Mouse (Mus musculus): Measurements from ENCODE around the gene Aknad1. TPM values are rescaled to one million over a fixed set of nuclear protein-coding genes. Genes with fewer than 3 reads are reported as not detected.

Gene Aknad1
- polyA plus RNA-seq, 1 experiment from 2014 or later: not detected

DNA sequence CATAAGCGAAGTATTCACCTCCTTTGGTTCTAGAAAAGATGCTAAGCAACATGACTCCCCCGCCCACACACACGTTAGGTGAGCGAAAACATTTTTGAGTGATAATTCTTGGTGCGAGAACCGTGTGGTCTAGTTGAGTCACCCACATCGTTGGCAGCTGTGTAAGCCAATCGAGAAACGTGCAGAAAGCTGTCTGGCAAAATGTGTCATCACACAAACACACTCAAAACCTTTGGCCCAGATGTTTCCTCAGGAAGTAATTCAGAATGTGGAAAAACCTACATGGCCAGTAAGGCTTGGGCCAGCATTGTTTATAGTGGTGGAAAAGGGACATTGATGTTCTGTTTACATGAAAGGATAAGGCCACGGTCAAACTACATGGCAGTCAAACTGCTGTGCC is 28.0 kb downstream of the Aknad1 start:
- Histone ChIP-seq H3K4me3 (no peak overlapping the region), H3K36me3 (no peaks in the 10 kb centered on the region)

DNA sequence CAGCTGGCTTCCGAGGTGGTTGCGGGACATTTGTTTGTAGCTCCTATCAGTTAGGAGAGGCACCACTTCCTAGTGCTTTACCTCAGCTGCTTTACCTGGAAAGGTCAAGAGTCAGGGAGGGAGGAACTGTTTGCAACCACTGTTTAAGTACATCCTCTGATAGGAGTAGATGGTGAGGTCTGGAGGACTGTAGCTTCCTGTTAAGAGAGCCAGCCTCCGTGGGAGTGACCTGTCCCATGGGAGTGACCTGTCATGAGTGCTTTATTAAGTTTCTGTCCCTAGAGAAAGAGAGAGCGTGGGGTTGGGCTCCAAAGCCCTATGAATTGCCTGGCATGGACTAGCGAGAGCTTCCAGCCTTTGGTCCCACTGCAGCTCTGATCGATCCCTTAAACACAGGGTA is 30.1 kb downstream of the Aknad1 start:
- H3K9me3 ChIP-seq (replicated peaks): no peaks in the 10 kb centered on the region
- no peaks in the 10 kb centered on the region for H3K36me3 ChIP-seq
- no peak for ATAC-seq (ENCODE audit: insufficient number of reproducible peaks, low FRiP score)
- H3K4me1 ChIP-seq (replicated peaks): peaks cover 12% of the 10 kb centered on the region
- no peak overlapping the region for H3K27ac ChIP-seq (ENCODE audit: poor library complexity, severe bottlenecking)
- WGBS: 67% methylated on average over 6 of the region's 6 CpGs
- H3K27me3 ChIP-seq (replicated peaks): no peaks in the 10 kb centered on the region
- no peak overlapping the region for H3K4me2 ChIP-seq
- H3K4me3 ChIP-seq: no peak overlapping the region
- H3K9ac ChIP-seq: no peak overlapping the region

More for the DNA sequence above, 28.0 kb downstream of the Aknad1 start:
- H3K9ac ChIP-seq: no peak overlapping the region
- peaks cover 12% of the 10 kb centered on the region for H3K4me1 ChIP-seq (replicated peaks)
- H3K4me2 ChIP-seq: no peak overlapping the region
- H3K9me3 ChIP-seq (replicated peaks): no peaks in the 10 kb centered on the region
- no peaks in the 10 kb centered on the region for H3K27me3 ChIP-seq (replicated peaks)
- 55% methylated on average over 10 of the region's 10 CpGs for WGBS
- no peak for ATAC-seq (ENCODE audit: insufficient number of reproducible peaks, low FRiP score)
- H3K27ac ChIP-seq (ENCODE audit: poor library complexity, severe bottlenecking): no peak overlapping the region

DNA sequence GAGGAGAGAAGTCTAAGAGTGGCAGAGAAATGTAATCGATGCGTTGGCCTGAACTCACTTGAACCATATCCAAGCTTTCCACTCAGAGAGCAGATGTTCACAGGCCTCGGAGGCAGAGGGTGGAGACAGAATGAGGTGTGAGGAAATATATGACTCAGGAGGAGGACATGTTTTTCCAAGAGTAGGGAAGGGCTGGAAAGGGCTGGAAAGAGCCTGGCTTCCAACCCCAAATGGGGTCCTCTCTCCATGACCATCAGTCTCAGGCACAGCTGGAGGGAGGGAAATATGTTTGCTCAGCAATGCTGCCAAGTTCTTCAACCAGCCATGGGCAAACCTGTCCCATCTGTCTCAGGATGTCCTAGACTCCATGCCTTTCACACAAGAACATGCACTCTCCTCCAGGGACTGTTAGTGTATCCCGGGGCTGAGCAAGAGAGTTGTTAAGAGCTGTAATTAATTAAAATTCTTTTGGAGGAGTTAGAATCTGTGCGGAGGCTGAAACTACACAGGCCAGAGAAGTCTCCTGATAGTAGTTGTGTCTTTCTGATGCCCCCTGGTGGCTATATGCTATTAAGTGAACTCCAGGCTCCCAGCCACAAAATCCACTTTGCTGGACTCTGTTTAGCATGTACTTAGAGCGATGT is 31.4 kb downstream of the Aknad1 start:
- H3K4me3 ChIP-seq: no peak overlapping the region
- 0 out of 2 replicates have a peak, but pooled peaks cover 3% of the 10 kb centered on the region for H3K27me3 ChIP-seq (replicated peaks)
- H3K4me1 ChIP-seq (replicated peaks): peaks cover 6% of the 10 kb centered on the region
- WGBS: 29% methylated on average over 6 of the region's 6 CpGs
- ATAC-seq (ENCODE audit: insufficient number of reproducible peaks, low FRiP score): peak; percentile 56; the same call in 1 of the 2 replicates
- H3K27ac ChIP-seq (ENCODE audit: poor library complexity, severe bottlenecking): no peak overlapping the region
- H3K9me3 ChIP-seq (replicated peaks): no peaks in the 10 kb centered on the region
- H3K4me2 ChIP-seq: no peak overlapping the region
- H3K9ac ChIP-seq: no peak overlapping the region
- H3K36me3 ChIP-seq: no peaks in the 10 kb centered on the region

DNA sequence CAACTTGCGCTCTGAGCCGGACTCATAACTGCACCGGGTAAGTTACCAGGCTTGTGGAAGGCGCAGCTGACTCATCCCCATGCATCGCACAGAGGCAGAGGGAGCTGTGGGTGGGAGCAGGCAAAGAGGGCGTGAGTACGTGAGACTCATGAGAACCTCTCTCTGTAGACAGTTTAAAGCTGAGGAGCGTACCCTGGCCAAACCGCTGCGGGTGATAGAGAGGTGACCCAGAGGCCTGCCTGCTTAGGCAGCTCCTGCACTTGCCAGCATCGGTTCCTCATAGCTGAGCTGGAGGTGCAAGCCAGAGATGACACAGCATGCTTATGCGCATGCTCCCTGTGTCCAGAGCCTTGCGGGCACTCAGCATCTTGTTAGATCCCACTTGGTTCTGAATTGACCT is 32.8 kb downstream of the Aknad1 start:
- no peak overlapping the region for H3K9ac ChIP-seq
- H3K36me3 ChIP-seq: no peaks in the 10 kb centered on the region
- no peak overlapping the region for H3K4me3 ChIP-seq
- H3K27me3 ChIP-seq (replicated peaks): 0 out of 2 replicates have a peak, but pooled peaks cover 6% of the 10 kb centered on the region
- H3K27ac ChIP-seq (ENCODE audit: poor library complexity, severe bottlenecking): no peak overlapping the region
- WGBS: 76% methylated on average over 13 of the region's 13 CpGs
- H3K4me1 ChIP-seq (replicated peaks): peaks cover 6% of the 10 kb centered on the region
- ATAC-seq (ENCODE audit: insufficient number of reproducible peaks, low FRiP score): no peak
- H3K9me3 ChIP-seq (replicated peaks): no peaks in the 10 kb centered on the region
- no peak overlapping the region for H3K4me2 ChIP-seq

DNA sequence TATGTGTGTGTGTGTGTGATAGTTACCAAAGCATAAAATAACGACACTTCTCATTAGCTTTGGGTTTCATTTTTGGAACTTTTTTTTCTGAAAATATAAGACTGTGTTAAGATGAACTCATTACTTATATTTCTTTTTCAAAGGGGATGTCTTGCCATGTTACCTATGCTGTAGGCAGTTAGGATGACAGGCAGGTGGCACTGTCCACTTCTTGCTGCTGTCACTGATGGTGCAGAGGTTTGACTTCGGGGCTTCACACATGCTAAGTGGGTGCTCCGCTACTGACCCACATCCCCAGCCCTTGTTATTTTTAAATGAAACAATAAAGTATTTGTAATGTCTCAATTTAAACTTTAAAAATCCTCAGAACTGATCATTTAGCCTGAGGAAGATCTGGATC is 33.4 kb downstream of the Aknad1 start:
- Histone ChIP-seq H3K4me3 (no peak overlapping the region), H3K27me3 (replicated peaks) (0 out of 2 replicates have a peak, but pooled peaks cover 6% of the 10 kb centered on the region), H3K4me1 (replicated peaks) (peaks cover 6% of the 10 kb centered on the region), H3K4me2 (no peak overlapping the region), H3K9ac (no peak overlapping the region), H3K27ac (ENCODE audit: poor library complexity, severe bottlenecking) (no peak overlapping the region), H3K9me3 (replicated peaks) (no peaks in the 10 kb centered on the region), H3K36me3 (no peaks in the 10 kb centered on the region)
- ATAC-seq (ENCODE audit: insufficient number of reproducible peaks, low FRiP score): no peak
- WGBS: 77% methylated on average over 3 of the region's 3 CpGs

DNA sequence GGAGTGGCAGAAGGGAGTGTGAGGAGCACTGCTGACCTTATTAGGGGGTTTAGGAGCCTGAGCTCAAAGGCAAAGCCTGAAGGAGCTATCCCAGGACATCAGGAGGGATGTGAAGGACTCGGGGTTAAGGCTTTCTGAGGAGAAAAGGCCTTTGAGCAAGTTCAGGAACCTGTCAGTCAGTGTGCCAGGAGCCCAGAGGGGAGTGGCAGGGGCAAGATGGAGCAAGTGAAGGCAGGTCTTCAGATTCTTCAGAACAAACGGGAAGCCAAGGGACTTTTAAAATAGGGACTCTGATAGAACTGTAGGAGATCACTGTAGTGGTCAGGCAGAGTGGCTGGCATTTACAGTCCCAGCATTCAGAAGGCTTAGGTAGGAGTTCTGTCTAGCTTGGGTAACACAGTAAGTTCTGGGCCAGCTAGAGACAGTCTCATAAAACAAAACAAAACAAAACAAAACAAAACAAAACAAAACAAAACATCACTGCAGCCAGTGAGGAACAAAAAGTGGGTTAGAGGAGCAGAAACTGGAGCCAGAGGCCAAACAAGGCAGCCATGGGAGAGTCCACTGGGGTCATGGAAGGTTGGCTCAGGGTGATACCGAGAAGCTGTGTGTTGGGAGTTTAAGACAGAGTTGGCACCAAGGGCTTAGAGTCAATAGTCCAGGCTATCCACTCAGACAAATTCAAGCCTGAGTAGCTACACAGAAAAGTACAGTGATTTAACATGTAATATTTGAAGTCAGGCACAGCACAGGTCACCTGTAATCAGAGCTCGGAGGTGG is 39.5 kb downstream of the Aknad1 start:
- no peak for ATAC-seq (ENCODE audit: insufficient number of reproducible peaks, low FRiP score)
- 71% methylated on average over 4 of the region's 4 CpGs for WGBS

DNA sequence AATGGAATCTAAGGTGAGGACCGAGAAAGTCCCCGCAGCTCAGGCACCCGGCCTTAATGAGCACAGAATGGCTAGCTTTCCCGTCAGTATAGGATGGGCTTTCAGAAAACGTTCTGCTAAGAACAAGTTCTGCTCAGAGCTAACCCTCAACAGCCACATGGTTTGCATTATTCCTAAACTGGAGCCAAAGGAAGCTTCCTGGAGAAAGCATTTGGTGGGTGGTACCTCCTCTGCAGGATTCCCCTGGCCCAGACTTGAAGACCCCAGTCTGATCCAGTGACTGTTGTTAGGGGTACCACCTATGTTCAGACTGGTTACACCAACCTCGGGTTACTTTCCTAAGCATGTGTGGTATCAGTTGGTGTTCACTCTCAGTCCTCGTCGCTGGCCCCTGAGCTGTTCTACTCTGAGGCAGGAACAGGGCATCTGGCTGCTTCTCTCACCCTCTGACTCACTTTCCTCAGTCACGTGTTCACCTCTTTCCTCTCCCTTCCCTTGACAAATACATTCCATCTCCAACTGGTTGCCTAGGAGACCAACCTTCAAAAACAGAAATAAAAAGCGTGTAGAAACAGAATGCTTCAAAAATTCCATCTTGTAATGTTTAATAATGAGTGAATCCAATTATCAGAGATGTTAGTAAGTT is 41.9 kb downstream of the Aknad1 start:
- Histone ChIP-seq H3K4me3 (no peak overlapping the region), H3K27ac (ENCODE audit: poor library complexity, severe bottlenecking) (peak overlapping the region; percentile 38; the same call in 1 of the 2 replicates), H3K4me2 (no peak overlapping the region), H3K9ac (no peak overlapping the region), H3K27me3 (replicated peaks) (no peaks in the 10 kb centered on the region), H3K36me3 (no peaks in the 10 kb centered on the region), H3K9me3 (replicated peaks) (peaks cover 12% of the 10 kb centered on the region), H3K4me1 (replicated peaks) (peaks cover 6% of the 10 kb centered on the region)
- 60% methylated on average over 10 of the region's 10 CpGs for WGBS
- peak; percentile 64; the same call in 1 of the 2 replicates for ATAC-seq (ENCODE audit: insufficient number of reproducible peaks, low FRiP score)

More for the DNA sequence above, 39.5 kb downstream of the Aknad1 start:
- no peaks in the 10 kb centered on the region for H3K9me3 ChIP-seq (replicated peaks)
- 0 out of 2 replicates have a peak, but pooled peaks cover 6% of the 10 kb centered on the region for H3K27me3 ChIP-seq (replicated peaks)
- H3K4me3 ChIP-seq: no peak overlapping the region
- H3K4me2 ChIP-seq: no peak overlapping the region
- H3K4me1 ChIP-seq (replicated peaks): peaks cover 6% of the 10 kb centered on the region
- H3K36me3 ChIP-seq: no peaks in the 10 kb centered on the region
- no peak overlapping the region for H3K9ac ChIP-seq
- H3K27ac ChIP-seq (ENCODE audit: poor library complexity, severe bottlenecking): no peak overlapping the region

DNA sequence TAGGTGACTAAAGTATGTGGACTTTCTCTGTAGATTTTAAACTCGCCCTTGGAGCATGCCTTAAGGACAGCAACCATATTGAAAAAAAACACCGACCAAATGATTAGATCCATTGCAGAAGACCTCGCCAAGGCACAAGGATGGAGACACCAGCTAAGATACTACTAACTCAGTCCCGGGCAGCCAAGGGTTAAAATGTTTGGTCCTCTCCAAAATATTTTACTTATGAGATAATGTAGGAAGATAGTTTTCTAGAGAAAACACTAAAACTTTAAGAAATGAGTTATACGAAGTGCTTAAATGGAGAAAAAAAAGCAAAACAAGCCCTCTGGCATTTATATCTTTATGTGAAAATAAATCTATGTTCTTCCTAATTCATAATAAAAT is 42.4 kb downstream of the Aknad1 start:
- Histone ChIP-seq H3K4me2 (no peak overlapping the region), H3K36me3 (no peaks in the 10 kb centered on the region), H3K9ac (no peak overlapping the region), H3K4me3 (no peak overlapping the region), H3K27ac (ENCODE audit: poor library complexity, severe bottlenecking) (no peak overlapping the region), H3K27me3 (replicated peaks) (no peaks in the 10 kb centered on the region), H3K9me3 (replicated peaks) (peaks cover 12% of the 10 kb centered on the region), H3K4me1 (replicated peaks) (peaks cover 6% of the 10 kb centered on the region)
- no peak for ATAC-seq (ENCODE audit: insufficient number of reproducible peaks, low FRiP score)
- WGBS: 62% methylated on average over 5 of the region's 5 CpGs

DNA sequence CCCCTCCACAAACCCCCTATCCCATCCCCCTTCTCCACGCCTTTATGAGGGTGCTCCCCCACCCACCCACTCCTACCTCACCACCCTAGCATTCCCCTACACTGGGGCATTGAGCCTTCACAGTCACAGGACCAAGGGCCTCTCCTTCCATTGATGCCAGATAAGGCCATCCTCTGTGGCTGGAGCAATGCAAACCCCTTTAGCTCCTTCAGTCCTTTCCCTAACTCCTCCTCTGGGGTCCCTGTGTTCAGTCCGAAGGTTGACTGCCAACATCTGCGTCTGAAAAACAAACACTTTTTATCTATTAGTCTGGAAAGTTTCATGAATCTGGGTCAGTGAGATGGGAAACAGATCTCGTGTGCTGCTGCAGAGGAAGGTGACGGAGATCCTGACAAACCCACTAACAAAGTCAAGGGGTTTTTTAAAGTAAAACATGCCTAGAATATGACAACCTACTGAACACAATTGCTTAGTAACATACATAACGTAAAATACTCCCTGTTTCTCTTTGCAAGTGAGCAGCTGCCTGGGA is 43.0 kb downstream of the Aknad1 start:
- 47% methylated on average over 6 of the region's 6 CpGs for WGBS
- Histone ChIP-seq H3K27me3 (replicated peaks) (no peaks in the 10 kb centered on the region), H3K36me3 (no peaks in the 10 kb centered on the region), H3K27ac (ENCODE audit: poor library complexity, severe bottlenecking) (peak overlapping the region; percentile 41), H3K4me3 (no peak overlapping the region), H3K9me3 (replicated peaks) (peaks cover 12% of the 10 kb centered on the region), H3K9ac (no peak overlapping the region), H3K4me1 (replicated peaks) (peaks cover 6% of the 10 kb centered on the region), H3K4me2 (no peak overlapping the region)
- peak; percentile 69 for ATAC-seq (ENCODE audit: insufficient number of reproducible peaks, low FRiP score)

DNA sequence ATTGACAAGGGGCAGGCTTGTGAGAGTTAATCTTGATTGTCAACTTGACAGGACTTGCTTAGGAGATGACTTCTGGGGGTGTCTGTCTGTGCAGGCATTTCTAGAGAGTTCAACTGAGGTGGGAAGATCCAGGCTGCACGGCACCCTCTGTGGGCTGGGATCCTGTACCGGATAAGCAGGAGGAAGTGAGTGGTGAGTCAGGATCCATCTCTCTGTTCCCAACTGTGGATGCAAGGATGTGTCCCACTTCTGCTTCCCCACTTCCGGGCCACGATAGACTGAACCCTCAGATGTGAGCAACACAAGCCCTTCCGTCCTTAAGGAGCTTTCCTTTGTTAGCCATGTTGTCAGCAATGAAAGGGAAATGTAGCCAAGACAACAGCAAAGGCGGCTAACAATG is 47.1 kb downstream of the Aknad1 start:
- no peak overlapping the region for H3K9ac ChIP-seq
- no peak for ATAC-seq (ENCODE audit: insufficient number of reproducible peaks, low FRiP score)
- H3K27ac ChIP-seq (ENCODE audit: poor library complexity, severe bottlenecking): no peak overlapping the region
- H3K4me3 ChIP-seq: no peak overlapping the region
- WGBS: 65% methylated on average over 6 of the region's 6 CpGs
- H3K4me1 ChIP-seq (replicated peaks): peaks cover 8% of the 10 kb centered on the region
- H3K4me2 ChIP-seq: no peak overlapping the region
- H3K36me3 ChIP-seq: peaks cover 4% of the 10 kb centered on the region; the same call in 1 of the 2 replicates
- H3K27me3 ChIP-seq (replicated peaks): no peaks in the 10 kb centered on the region
- peaks cover 12% of the 10 kb centered on the region for H3K9me3 ChIP-seq (replicated peaks)
